Mouse (Mus musculus) stomach, embryonic 15.5 days (tissue): ENCODE data around the gene Tbx3. TPM values are rescaled to one million over a fixed set of nuclear protein-coding genes. Genes with fewer than 3 reads are reported as not detected.

ENCODE experiments used
- ATAC-seq: fragments of 200-750 bp; cut with Nextera tagmentation; 2 replicates; pipeline ENCODE4 v1.8.0; 2017; ENCODE audit warnings: low read depth, moderate number of reproducible peaks, moderate TSS enrichment; ENCODE audit not compliant: insufficient read depth, low FRiP score
- H3K27ac ChIP-seq: fragments of 300-500 bp; sonication (generic); 2 replicates; pipeline ENCODE4 v1.5.1; 2015; ENCODE audit warnings: mild to moderate bottlenecking, inconsistent platforms
- H3K27me3 ChIP-seq: fragments of 300-500 bp; sonication (generic); replicated peaks from 2 replicates; pipeline ENCODE4 v1.6.1; 2015; ENCODE audit warnings: inconsistent platforms
- H3K36me3 ChIP-seq: fragments of 300-500 bp; sonication (generic); 2 replicates; pipeline ENCODE4 v1.6.1; 2015; ENCODE audit warnings: inconsistent platforms
- H3K4me1 ChIP-seq: fragments of 300-500 bp; sonication (generic); 2 replicates; pipeline ENCODE4 v1.6.1; 2015; ENCODE audit warnings: inconsistent platforms
- H3K4me2 ChIP-seq: fragments of 300-500 bp; sonication (generic); 2 replicates; pipeline ENCODE4 v1.6.1; 2015; ENCODE audit warnings: mild to moderate bottlenecking, inconsistent platforms
- H3K4me3 ChIP-seq: fragments of 300-500 bp; sonication (generic); replicated peaks from 2 replicates; pipeline ENCODE4 v1.5.1; 2015; ENCODE audit warnings: inconsistent platforms
- H3K9ac ChIP-seq: fragments of 300-500 bp; sonication (generic); 2 replicates; pipeline ENCODE4 v1.6.1; 2015; ENCODE audit warnings: inconsistent platforms
- H3K9me3 ChIP-seq: fragments of 300-500 bp; sonication (generic); 2 replicates; pipeline ENCODE4 v1.6.1; 2016; ENCODE audit warnings: inconsistent platforms
- WGBS: fragments of 180-500 bp; shearing (Covaris S2); methylation state at CpG from one replicate; pipeline ENCODE4 v1.1.7; 2015; 5-methylcytosine and 5-hydroxymethylcytosine counted together
- polyA plus RNA-seq: library from polyadenylated mRNA; unstranded; fragments of >200 nt; fragmentation: Nextera tagmentation; extraction: Ambion mirVana; gene quantifications from 2 replicates; pipeline ENCODE4 v1.2.1, GENCODE M21; 2015

Tbx3 gene
- polyA plus RNA-seq, 1 experiment from 2014 or later, result 21.4 TPM

DNA sequence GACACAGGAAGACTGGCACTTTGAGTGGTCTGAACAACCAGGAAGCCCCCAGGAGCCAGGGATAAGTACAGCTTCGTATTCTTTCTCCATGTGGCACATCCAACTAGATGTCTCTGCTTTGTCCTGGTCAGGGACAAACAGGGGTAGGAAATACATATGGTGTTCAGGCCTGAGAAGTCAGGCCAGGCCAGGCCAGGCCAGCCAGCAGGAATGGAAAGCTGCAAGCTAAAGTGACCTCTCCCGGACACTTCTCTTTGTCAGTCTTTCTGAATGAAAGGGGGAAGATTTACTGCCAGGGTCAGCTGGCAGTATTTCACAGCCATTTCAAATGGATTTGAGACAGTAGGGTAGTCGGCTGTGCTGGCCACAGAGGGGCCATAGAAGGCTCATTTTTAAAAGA is 28.8 kb upstream of the Tbx3 start:
- Histone ChIP-seq H3K9ac (no peak overlapping the region), H3K36me3 (no peaks in the 10 kb centered on the region), H3K27ac (no peak overlapping the region), H3K4me3 (no peak overlapping the region), H3K27me3 (0 out of 2 replicates have a peak, but pooled peaks cover 5% of the 10 kb centered on the region), H3K4me1 (peaks cover 7% of the 10 kb centered on the region; the same call in 1 of the 2 replicates), H3K9me3 (no peaks in the 10 kb centered on the region), H3K4me2 (no peak overlapping the region)
- no peak for ATAC-seq
- 39% methylated on average over 3 of the region's 3 CpGs for WGBS

DNA sequence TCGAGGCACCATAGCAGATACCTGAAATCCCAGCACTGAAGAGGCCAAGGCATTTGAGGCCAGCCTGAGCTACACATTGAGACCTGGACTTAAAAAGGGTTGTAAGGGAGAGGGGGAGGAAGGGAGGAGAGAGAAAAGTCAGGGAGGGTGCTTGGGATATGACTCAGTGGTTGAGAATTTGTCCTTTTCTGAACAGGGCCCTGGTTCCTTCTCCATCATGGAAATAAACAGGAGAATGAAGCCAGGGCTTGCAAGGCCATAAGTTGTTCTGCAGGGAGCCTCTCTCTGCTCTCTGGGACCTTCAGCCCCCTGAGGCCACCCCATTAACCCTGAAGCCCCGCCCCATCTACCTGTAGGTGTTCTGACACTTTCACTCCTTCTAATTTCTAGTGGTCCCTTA is 23.5 kb upstream of the Tbx3 start:
- WGBS, result 82% methylated on average over 2 of the region's 2 CpGs
- ATAC-seq, result no peak
- Histone ChIP-seq H3K4me1 (peaks cover 7% of the 10 kb centered on the region; the same call in 1 of the 2 replicates), H3K9me3 (no peaks in the 10 kb centered on the region), H3K27ac (no peak overlapping the region), H3K9ac (no peak overlapping the region), H3K27me3 (peaks cover 10% of the 10 kb centered on the region), H3K4me2 (no peak overlapping the region), H3K4me3 (no peak overlapping the region), H3K36me3 (no peaks in the 10 kb centered on the region)

DNA sequence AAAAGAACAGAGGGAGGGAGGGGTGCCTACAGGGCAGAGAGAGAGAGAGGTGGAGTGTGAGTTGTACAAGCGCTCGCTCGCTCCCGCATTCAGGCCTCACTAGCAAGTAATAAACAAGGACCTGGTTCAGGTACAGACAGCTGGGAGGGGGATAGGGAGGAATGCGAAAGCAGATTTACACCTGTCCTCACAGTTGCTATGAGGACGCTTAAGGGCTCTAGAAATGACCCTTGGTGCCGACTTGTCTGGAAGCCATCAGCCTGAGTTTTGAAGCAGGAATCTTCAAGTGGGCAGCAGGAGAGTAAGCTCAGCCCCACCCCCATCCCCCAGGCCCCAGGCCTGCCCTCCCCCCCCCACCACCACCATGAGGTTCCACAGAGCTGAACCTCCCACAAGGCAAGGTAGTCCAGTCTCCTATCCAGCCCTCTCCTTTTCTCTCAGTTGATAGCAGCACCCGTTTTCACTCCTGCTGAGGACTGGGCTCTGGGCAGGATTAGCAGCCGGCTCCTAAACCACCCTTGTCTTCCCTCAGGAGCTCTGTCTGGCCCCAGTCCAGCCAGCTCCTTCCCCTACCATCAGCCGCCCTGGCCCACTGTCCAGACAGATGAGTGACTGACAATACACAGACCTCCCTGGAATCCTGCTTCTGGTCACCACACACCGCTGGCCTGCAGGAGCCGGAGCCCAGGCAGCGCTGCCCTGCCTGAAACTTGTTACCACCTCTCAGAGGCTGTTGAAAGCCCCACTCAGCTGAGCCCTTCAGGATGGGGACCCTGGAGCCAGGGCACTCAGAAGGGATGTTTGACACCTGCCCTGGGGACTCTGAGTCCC is 19.1 kb upstream of the Tbx3 start:
- Histone ChIP-seq H3K4me2 (no peak overlapping the region), H3K9me3 (no peaks in the 10 kb centered on the region), H3K27me3 (peaks cover 30% of the 10 kb centered on the region), H3K4me1 (no peaks in the 10 kb centered on the region), H3K27ac (no peak overlapping the region), H3K9ac (no peak overlapping the region), H3K4me3 (no peak overlapping the region), H3K36me3 (no peaks in the 10 kb centered on the region)
- ATAC-seq, result no peak
- WGBS, result 25% methylated on average over 13 of the region's 13 CpGs

DNA sequence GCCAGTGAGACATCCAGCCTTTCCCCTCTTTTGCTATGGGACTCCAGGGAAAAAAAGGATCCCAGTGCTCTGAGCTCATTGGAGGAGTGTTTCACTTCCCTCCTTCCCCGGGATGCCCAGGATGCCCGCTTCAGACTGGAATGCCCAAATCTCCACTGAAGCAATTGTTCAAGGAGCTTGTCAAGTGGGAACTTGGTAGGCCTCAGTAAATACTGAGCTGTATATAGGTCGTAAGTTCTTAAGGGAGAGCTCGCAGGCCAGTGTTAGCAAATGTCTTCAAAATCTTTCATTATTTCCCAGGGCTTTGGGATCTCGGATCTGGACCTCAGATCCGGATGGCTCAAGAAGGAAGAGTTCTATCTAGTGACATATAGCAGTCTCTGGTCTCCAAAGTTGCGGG is 14.1 kb upstream of the Tbx3 start:
- Histone ChIP-seq H3K4me2 (no peak overlapping the region), H3K9me3 (no peaks in the 10 kb centered on the region), H3K4me3 (no peak overlapping the region), H3K9ac (no peak overlapping the region), H3K27me3 (peaks cover 76% of the 10 kb centered on the region), H3K4me1 (0 out of 2 replicates have a peak, but pooled peaks cover 3% of the 10 kb centered on the region), H3K36me3 (no peaks in the 10 kb centered on the region), H3K27ac (no peak overlapping the region)
- WGBS, result 18% methylated on average over 7 of the region's 7 CpGs
- no peak for ATAC-seq

DNA sequence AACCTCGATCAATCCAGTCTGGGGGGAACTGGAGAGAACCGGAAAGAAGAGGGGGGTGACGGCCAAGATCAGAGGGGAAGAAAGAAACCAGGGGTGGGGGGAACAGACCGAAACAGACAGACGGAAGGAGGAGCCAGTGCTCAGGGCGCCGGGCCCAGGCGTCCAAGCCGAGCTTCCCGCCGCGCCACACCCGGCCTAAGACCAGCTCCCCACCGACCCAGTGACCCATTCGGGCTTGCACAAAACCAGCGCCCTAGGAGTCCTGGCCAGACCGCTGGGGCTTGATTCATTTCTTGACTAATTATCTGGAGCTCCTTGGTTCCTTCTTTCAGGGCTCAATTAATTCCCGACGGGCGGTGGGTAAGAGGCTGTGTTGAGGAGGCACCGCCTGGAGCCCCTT is 13.6 kb upstream of the Tbx3 start:
- Histone ChIP-seq H3K9me3 (no peaks in the 10 kb centered on the region), H3K9ac (no peak overlapping the region), H3K36me3 (no peaks in the 10 kb centered on the region), H3K4me2 (0 out of 2 replicates have a peak overlapping the region, but pooled peaks have one; percentile 13), H3K27me3 (peaks cover 76% of the 10 kb centered on the region), H3K4me3 (no peak overlapping the region), H3K27ac (no peak overlapping the region), H3K4me1 (0 out of 2 replicates have a peak, but pooled peaks cover 3% of the 10 kb centered on the region)
- ATAC-seq, result no peak
- 2% methylated on average over 19 of the region's 21 CpGs for WGBS

DNA sequence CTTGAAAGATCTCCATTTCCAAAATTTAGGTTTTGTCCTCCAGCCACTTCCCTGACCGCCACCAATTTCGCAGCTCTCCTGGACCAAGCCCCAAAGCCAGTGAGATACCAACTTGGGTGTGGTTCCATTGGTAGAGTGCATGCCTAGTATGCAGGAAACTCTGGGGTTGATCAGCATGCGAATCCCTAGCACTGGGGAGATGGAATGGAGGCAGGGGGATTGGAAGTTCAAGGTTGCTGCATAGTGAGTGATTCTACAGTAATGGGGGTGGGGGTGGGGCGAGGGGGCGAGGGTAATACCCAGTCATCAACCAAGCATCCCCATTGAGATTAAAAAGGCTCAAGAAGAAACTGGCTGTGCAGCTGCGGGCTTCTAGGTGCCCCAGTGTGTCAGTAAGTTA is 13.1 kb upstream of the Tbx3 start:
- Histone ChIP-seq H3K4me3 (no peak overlapping the region), H3K36me3 (no peaks in the 10 kb centered on the region), H3K9me3 (no peaks in the 10 kb centered on the region), H3K27me3 (peaks cover 80% of the 10 kb centered on the region), H3K9ac (no peak overlapping the region), H3K4me1 (0 out of 2 replicates have a peak, but pooled peaks cover 3% of the 10 kb centered on the region), H3K27ac (no peak overlapping the region), H3K4me2 (no peak overlapping the region)
- WGBS, result 13% methylated on average over 6 of the region's 6 CpGs
- ATAC-seq, result no peak

DNA sequence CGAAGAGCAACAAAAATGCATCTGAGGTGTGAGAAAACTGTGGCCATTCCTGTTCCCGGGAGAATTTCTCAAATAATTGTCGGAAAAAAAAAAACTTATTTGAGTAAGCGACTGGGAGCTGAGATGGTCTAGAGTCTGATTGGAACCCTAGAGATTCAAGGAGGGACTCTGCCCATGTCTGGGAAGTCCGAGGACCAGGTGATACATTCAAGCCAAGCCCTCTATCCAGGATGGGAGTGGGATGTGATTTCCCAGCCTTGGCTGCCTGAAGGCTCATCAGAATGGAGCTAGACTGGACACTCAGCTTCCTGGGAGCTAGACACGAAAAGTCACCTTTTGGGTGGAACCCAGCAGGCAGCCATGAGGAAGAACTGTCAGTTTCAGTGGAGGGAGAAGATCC is 12.7 kb upstream of the Tbx3 start:
- H3K9ac ChIP-seq, result no peak overlapping the region
- H3K9me3 ChIP-seq, result no peaks in the 10 kb centered on the region
- no peaks in the 10 kb centered on the region for H3K36me3 ChIP-seq
- no peak overlapping the region for H3K4me3 ChIP-seq
- 8% methylated on average over 6 of the region's 6 CpGs for WGBS
- no peak for ATAC-seq
- 0 out of 2 replicates have a peak, but pooled peaks cover 3% of the 10 kb centered on the region for H3K4me1 ChIP-seq
- H3K27me3 ChIP-seq, result peaks cover 83% of the 10 kb centered on the region
- H3K4me2 ChIP-seq, result no peak overlapping the region
- H3K27ac ChIP-seq, result no peak overlapping the region

DNA sequence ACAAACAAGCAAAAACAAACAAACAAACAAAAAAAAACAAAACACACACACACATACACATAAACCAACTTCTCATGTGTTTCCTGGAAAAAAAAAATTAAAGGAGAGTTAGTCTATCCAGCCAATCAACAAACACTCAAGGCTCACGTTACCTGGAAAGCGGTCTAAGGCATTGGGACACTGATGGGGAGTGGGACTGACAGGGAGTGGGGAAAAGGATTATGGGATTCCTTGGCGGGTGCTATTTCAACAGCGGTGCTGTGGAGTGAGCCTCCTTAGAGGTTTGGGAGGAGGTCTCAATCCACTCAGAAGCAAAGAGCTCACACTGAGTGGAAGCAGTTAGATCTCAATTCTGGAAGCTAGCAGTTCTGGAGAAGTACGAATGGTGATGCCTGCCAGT is 12.1 kb upstream of the Tbx3 start:
- Histone ChIP-seq H3K27me3 (peaks cover 89% of the 10 kb centered on the region), H3K4me2 (no peak overlapping the region), H3K27ac (no peak overlapping the region), H3K4me3 (no peak overlapping the region), H3K9me3 (no peaks in the 10 kb centered on the region), H3K4me1 (0 out of 2 replicates have a peak, but pooled peaks cover 3% of the 10 kb centered on the region), H3K36me3 (no peaks in the 10 kb centered on the region), H3K9ac (no peak overlapping the region)
- WGBS, result 13% methylated on average over 5 of the region's 5 CpGs
- no peak for ATAC-seq

DNA sequence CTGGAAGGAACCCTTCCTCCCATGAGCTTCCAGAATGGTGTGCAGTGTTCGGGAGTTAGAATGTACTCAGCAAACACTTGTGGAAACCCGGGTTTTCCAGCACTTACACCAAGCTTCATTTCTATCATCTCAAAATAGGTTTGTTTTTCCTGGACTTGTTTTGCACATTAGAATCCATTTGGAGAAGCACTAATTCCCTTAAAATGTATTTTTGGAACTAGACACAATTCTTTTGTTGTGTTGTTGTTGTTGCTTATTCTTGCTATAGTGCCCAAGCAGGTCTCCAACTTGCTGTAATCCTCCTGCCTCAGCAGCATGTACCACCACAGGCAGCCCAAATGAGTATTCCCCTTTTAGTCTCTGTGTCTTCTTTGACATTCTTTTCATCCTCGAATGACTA is 11.4 kb upstream of the Tbx3 start:
- no peak overlapping the region for H3K27ac ChIP-seq
- H3K4me1 ChIP-seq, result 0 out of 2 replicates have a peak, but pooled peaks cover 3% of the 10 kb centered on the region
- no peaks in the 10 kb centered on the region for H3K36me3 ChIP-seq
- no peak overlapping the region for H3K9ac ChIP-seq
- ATAC-seq, result no peak
- 9% methylated on average over 3 of the region's 3 CpGs for whole genome bisulfite sequencing
- H3K4me3 ChIP-seq, result no peak overlapping the region
- no peak overlapping the region for H3K4me2 ChIP-seq
- peaks cover 91% of the 10 kb centered on the region for H3K27me3 ChIP-seq
- H3K9me3 ChIP-seq, result no peaks in the 10 kb centered on the region

DNA sequence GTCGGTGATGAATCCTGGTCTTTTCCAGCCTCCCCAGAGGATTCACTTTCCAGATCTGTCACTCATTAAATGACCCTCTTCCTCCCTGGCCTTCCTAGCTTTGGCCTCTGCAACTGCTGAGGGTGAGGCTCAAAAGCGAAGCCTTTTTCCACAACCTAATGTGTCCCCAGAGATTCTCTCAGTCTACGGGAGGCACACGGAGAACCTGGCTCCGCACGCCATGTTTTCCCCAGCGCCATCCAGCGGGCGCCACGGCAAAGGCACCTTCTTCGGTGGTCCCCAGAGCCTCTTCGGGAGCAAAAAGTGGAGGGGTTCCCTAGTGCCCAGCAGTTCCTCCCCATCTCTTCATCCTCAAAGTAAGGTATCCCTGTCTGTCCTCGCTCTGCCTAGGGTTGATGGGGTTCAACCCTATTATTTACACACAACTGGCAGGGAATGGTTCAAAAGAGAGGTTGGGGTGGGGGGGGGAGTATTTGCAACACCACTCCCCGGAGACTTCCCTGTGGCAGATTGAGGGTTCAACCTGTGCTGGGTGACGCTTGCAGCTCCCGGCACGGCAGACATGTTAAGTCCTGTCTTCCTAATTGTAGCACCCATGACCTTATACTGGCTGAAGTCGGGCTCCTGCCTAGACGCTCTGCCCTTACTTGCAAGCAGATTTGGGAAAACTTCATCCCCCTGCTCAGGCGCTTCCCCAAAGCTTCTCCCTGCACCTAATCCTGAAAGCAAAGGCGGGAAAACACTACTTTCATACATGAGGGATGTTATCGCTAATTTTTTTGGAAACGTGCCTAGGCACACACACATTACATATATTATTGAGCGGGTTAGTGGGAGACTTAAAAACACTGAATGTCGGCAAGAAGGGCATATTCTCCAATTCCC is 9.7 kb upstream of the Tbx3 start:
- Histone ChIP-seq H3K4me1 (0 out of 2 replicates have a peak, but pooled peaks cover 3% of the 10 kb centered on the region), H3K27ac (no peak overlapping the region), H3K4me2 (no peak overlapping the region), H3K9ac (no peak overlapping the region), H3K4me3 (no peak overlapping the region), H3K27me3 (peaks cover 91% of the 10 kb centered on the region), H3K9me3 (no peaks in the 10 kb centered on the region), H3K36me3 (no peaks in the 10 kb centered on the region)
- WGBS, result 8% methylated on average over 25 of the region's 25 CpGs
- ATAC-seq, result no peak

DNA sequence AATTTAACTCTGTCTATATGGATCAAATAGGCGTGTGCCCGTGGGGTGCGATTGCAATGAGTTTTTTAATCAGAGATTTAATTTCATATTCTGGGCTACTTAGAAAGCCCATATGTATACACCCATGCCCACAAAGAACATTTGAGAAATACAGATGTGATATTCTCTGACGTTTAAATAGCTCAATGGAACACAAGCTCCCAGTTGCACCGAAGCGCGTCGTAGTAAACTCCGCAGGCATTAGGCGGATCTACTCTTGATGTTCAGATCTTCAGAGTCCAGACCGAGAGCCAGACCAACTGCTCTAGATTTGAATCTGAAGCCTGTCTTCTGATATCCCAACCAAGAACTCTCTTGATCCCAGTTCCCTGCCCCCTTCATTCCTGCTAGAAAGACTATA is 9.0 kb upstream of the Tbx3 start:
- no peak overlapping the region for H3K27ac ChIP-seq
- no peak overlapping the region for H3K4me3 ChIP-seq
- H3K4me2 ChIP-seq, result no peak overlapping the region
- H3K36me3 ChIP-seq, result no peaks in the 10 kb centered on the region
- no peak for ATAC-seq
- WGBS, result 5% methylated on average over 11 of the region's 11 CpGs
- H3K9me3 ChIP-seq, result no peaks in the 10 kb centered on the region
- H3K9ac ChIP-seq, result no peak overlapping the region
- 0 out of 2 replicates have a peak, but pooled peaks cover 3% of the 10 kb centered on the region for H3K4me1 ChIP-seq
- H3K27me3 ChIP-seq, result peaks cover 91% of the 10 kb centered on the region

DNA sequence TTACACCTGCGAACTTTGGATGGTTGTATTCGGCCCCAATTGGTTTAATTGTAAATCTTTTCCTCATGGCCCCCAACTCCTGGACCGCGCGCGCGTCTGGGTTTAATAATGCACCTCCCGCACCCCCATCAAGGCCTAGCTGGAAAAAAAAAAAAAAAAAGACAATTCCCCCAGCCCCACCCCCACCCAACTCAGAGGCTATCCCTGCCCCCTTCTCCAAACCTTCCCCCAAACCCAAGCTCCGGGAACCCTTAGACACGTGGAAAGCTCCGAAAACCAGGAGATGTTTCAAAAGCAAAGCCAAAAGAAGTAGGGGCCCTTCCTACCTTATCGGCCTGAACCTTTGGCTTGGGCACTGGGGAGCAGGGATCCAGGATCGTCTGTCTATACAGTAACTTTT is 8.1 kb upstream of the Tbx3 start:
- H3K4me3 ChIP-seq, result no peak overlapping the region
- no peak overlapping the region for H3K9ac ChIP-seq
- ATAC-seq, result no peak
- H3K36me3 ChIP-seq, result no peaks in the 10 kb centered on the region
- H3K4me1 ChIP-seq, result no peaks in the 10 kb centered on the region
- no peak overlapping the region for H3K27ac ChIP-seq
- no peak overlapping the region for H3K4me2 ChIP-seq
- 5% methylated on average over 13 of the region's 13 CpGs for WGBS
- H3K9me3 ChIP-seq, result no peaks in the 10 kb centered on the region
- H3K27me3 ChIP-seq, result peaks cover 91% of the 10 kb centered on the region
